Mouse (Mus musculus): ENCODE results near the gene Il17rb. TPM values are rescaled to one million over a fixed set of nuclear protein-coding genes. Genes with fewer than 3 reads are reported as not detected.
A peak's percentile ranks its signal among the peaks of the same experiment; 100 is the strongest.

The Il17rb gene
- polyA plus RNA-seq, 1 experiment: 0.04 TPM

DNA sequence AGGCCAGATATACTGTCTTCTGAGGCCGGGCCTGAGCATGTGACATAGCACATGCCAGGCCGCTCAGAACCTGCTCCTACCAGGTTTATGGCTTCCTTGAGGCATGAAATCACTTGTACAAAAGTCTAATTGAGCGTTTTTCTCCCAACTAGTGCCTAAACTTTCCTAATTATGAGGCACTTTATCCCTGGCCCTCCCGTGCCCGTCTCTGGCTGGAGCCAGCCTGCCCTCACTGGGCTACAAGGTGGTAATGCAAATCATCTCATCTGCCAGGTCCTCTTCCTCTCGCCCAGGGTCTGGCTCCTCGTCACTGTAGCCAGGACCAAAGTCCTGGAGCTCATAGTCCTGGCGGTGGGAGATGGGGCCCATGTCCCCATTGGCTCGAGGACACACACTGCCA lies 33.1 kb upstream of the Il17rb start:
- H3ac ChIP-seq (ENCODE audit: control insufficient read depth, insufficient read length): no peak overlapping the region
- no peak overlapping the region for H3K4me3 ChIP-seq
- TF ChIP-seq REST (IDR thresholded peaks at IDR 0.05; ENCODE audit: insufficient read depth, insufficient read length) (no peak), SRF (IDR thresholded peaks at IDR 0.05; ENCODE audit: control insufficient read depth, insufficient read length, low read depth) (no peak), MYOG (IDR thresholded peaks at IDR 0.05; ENCODE audit: control insufficient read depth in 1 of 3, insufficient read depth in 1 of 3, insufficient read length in 2 of 3, low read depth in 2 of 3) (no peak), CEBPB (IDR thresholded peaks at IDR 0.05; ENCODE audit: insufficient read depth, poor library complexity, severe bottlenecking) (no peak), POLR2A (IDR thresholded peaks at IDR 0.05; ENCODE audit: insufficient read length, low read depth) (no peak), TCF12 (IDR thresholded peaks at IDR 0.05; ENCODE audit: insufficient read depth, poor library complexity, severe bottlenecking) (no peak), USF1 (IDR thresholded peaks at IDR 0.05; ENCODE audit: low read depth) (no peak)
- H3K4me2 ChIP-seq (ENCODE audit: low read depth): no peak overlapping the region
- no peaks in the 10 kb centered on the region for H3K36me3 ChIP-seq (ENCODE audit: control insufficient read depth, insufficient read depth)
- H3K79me2 ChIP-seq (ENCODE audit: control insufficient read depth, insufficient read depth): no peaks in the 10 kb centered on the region
- H3K27me3 ChIP-seq (ENCODE audit: control insufficient read depth, insufficient read depth, insufficient read length): peaks cover 3% of the 10 kb centered on the region

GRCm38 (mm10) chr14:30039413-30039812 lies 30.7 kb upstream of the Il17rb start:
- no peaks in the 10 kb centered on the region for H3K27me3 ChIP-seq (ENCODE audit: control insufficient read depth, insufficient read depth, insufficient read length)
- H3K36me3 ChIP-seq (ENCODE audit: control insufficient read depth, insufficient read depth): no peaks in the 10 kb centered on the region
- no peak overlapping the region for H3K4me3 ChIP-seq
- no peak overlapping the region for H3ac ChIP-seq (ENCODE audit: control insufficient read depth, insufficient read length)
- no peak for TF ChIP-seq REST (IDR thresholded peaks at IDR 0.05; ENCODE audit: insufficient read depth, insufficient read length)
- TF ChIP-seq TCF12 (IDR thresholded peaks at IDR 0.05; ENCODE audit: insufficient read depth, poor library complexity, severe bottlenecking): no peak
- no peak for TF ChIP-seq MYOG (IDR thresholded peaks at IDR 0.05; ENCODE audit: control insufficient read depth in 1 of 3, insufficient read depth in 1 of 3, insufficient read length in 2 of 3, low read depth in 2 of 3)
- H3K4me2 ChIP-seq (ENCODE audit: low read depth): no peak overlapping the region
- no peaks in the 10 kb centered on the region for H3K79me2 ChIP-seq (ENCODE audit: control insufficient read depth, insufficient read depth)

GRCm38 (mm10) chr14:30038431-30038830 lies 29.7 kb upstream of the Il17rb start:
- Histone ChIP-seq H3K79me2 (ENCODE audit: control insufficient read depth, insufficient read depth) (no peaks in the 10 kb centered on the region), H3K4me3 (no peak overlapping the region), H3K27me3 (ENCODE audit: control insufficient read depth, insufficient read depth, insufficient read length) (no peaks in the 10 kb centered on the region), H3K36me3 (ENCODE audit: control insufficient read depth, insufficient read depth) (no peaks in the 10 kb centered on the region), H3ac (ENCODE audit: control insufficient read depth, insufficient read length) (no peak overlapping the region), H3K4me2 (ENCODE audit: low read depth) (no peak overlapping the region)
- TF ChIP-seq TCF12 (IDR thresholded peaks at IDR 0.05; ENCODE audit: insufficient read depth, poor library complexity, severe bottlenecking): no peak
- no peak for TF ChIP-seq TCF3 (IDR thresholded peaks at IDR 0.05; ENCODE audit: insufficient read length, low read depth)
- TF ChIP-seq REST (IDR thresholded peaks at IDR 0.05; ENCODE audit: insufficient read depth, insufficient read length): no peak

DNA sequence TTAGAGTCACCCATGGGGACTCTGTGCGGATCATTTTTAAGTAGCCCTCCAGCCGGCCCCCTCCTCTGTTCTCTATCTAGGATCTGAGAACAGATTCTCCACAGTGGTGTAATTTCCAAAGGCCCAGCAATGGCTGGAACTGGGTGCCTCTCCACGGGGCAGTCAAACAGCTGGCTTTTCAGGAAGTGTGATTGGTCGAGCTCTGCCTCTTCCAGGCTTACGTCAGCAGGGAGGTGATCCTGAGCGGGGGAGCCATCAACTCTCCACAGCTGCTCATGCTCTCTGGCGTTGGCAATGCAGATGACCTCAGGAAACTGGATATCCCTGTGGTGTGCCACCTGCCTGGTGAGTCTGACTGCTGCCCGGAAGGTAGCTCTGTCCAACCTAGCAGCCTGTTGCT lies 24.7 kb upstream of the Il17rb start:
- H3K36me3 ChIP-seq (ENCODE audit: control insufficient read depth, insufficient read depth): no peaks in the 10 kb centered on the region
- no peak overlapping the region for H3K4me3 ChIP-seq
- TF ChIP-seq CEBPB (IDR thresholded peaks at IDR 0.05; ENCODE audit: insufficient read depth, poor library complexity, severe bottlenecking) (no peak), POLR2AphosphoS2 (IDR thresholded peaks at IDR 0.05; ENCODE audit: insufficient read length, low read depth) (no peak), MYOG (IDR thresholded peaks at IDR 0.05; ENCODE audit: control insufficient read depth in 1 of 3, insufficient read depth in 1 of 3, insufficient read length in 2 of 3, low read depth in 2 of 3) (no peak), USF1 (IDR thresholded peaks at IDR 0.05; ENCODE audit: low read depth) (no peak), MYOD1 (IDR thresholded peaks at IDR 0.05; ENCODE audit: control insufficient read depth in 1 of 3, insufficient read length in 2 of 3, low read depth in 2 of 3) (no peak), MAX (IDR thresholded peaks at IDR 0.05; ENCODE audit: low read depth) (no peak)
- no peak overlapping the region for H3K4me2 ChIP-seq (ENCODE audit: low read depth)
- H3K27me3 ChIP-seq (ENCODE audit: control insufficient read depth, insufficient read depth, insufficient read length): no peaks in the 10 kb centered on the region
- H3ac ChIP-seq (ENCODE audit: control insufficient read depth, insufficient read length): no peak overlapping the region
- H3K79me2 ChIP-seq (ENCODE audit: control insufficient read depth, insufficient read depth): no peaks in the 10 kb centered on the region

DNA sequence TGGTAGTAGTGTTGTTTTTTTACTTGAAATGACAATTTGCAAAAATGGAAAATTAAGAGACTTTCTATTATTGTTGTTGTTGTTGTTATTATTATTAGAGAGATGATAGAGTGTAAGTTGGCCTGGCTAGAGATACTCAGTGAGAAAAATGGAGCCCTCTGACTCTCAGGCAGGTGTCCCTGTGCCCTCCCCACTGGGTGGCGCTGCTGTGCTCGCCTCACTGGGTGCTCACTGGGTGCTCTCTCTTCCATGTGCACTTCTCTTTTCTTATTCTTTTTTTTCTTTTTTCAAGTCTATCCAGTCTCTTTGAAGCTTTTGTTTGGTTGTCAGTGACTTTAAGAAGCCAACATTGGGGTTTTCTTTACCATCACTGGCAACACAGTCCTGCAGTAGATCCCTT lies 18.7 kb upstream of the Il17rb start:
- H3K4me2 ChIP-seq (ENCODE audit: low read depth): no peak overlapping the region
- no peaks in the 10 kb centered on the region for H3K79me2 ChIP-seq (ENCODE audit: control insufficient read depth, insufficient read depth)
- H3K27me3 ChIP-seq (ENCODE audit: control insufficient read depth, insufficient read depth, insufficient read length): no peaks in the 10 kb centered on the region
- H3K4me3 ChIP-seq: no peak overlapping the region
- no peaks in the 10 kb centered on the region for H3K36me3 ChIP-seq (ENCODE audit: control insufficient read depth, insufficient read depth)
- TF ChIP-seq CEBPB (IDR thresholded peaks at IDR 0.05; ENCODE audit: insufficient read depth, poor library complexity, severe bottlenecking): no peak
- no peak for TF ChIP-seq MYOD1 (IDR thresholded peaks at IDR 0.05; ENCODE audit: control insufficient read depth in 1 of 3, insufficient read length in 2 of 3, low read depth in 2 of 3)
- TF ChIP-seq E2F4 (IDR thresholded peaks at IDR 0.05; ENCODE audit: insufficient read depth): no peak
- TF ChIP-seq POLR2A (IDR thresholded peaks at IDR 0.05; ENCODE audit: insufficient read length, low read depth): no peak
- no peak for TF ChIP-seq REST (IDR thresholded peaks at IDR 0.05; ENCODE audit: insufficient read depth, insufficient read length)
- H3ac ChIP-seq (ENCODE audit: control insufficient read depth, insufficient read length): no peak overlapping the region

GRCm38 (mm10) chr14:30024387-30024786 lies 15.7 kb upstream of the Il17rb start:
- Histone ChIP-seq H3K4me2 (ENCODE audit: low read depth) (peak overlapping the region; percentile 36), H3ac (ENCODE audit: control insufficient read depth, insufficient read length) (no peak overlapping the region), H3K27me3 (ENCODE audit: control insufficient read depth, insufficient read depth, insufficient read length) (peaks cover 14% of the 10 kb centered on the region), H3K79me2 (ENCODE audit: control insufficient read depth, insufficient read depth) (no peaks in the 10 kb centered on the region), H3K4me3 (no peak overlapping the region), H3K36me3 (ENCODE audit: control insufficient read depth, insufficient read depth) (no peaks in the 10 kb centered on the region)
- TF ChIP-seq REST (IDR thresholded peaks at IDR 0.05; ENCODE audit: insufficient read depth, insufficient read length) (no peak), CEBPB (IDR thresholded peaks at IDR 0.05; ENCODE audit: insufficient read depth, poor library complexity, severe bottlenecking) (peak; percentile 38; the same call in 1 of the 2 replicates), MYOD1 (IDR thresholded peaks at IDR 0.05; ENCODE audit: control insufficient read depth in 1 of 3, insufficient read length in 2 of 3, low read depth in 2 of 3) (no peak)

All from myocyte (in vitro differentiated cells).